Mouse (Mus musculus) splenic B cell, adult 2 months (primary cell): ENCODE data around the gene Polk.

Source experiments
- DNase-seq: peaks from one replicate; pipeline ENCODE4 v3.0.0-alpha.2; 2011; ENCODE audit warnings: low read depth, low spot score
- H3K27me3 ChIP-seq: 2 replicates; pipeline ENCODE4 v1.6.1; 2012; ENCODE audit warnings: mild to moderate bottlenecking, low read length, moderate library complexity, mixed read lengths; ENCODE audit not compliant: control insufficient read depth, poor library complexity, insufficient read depth, severe bottlenecking
- H3K36me3 ChIP-seq: 2 replicates; pipeline ENCODE4 v1.6.1; 2012; ENCODE audit warnings: mild to moderate bottlenecking, low read length, moderate library complexity, mixed read lengths; ENCODE audit not compliant: control insufficient read depth, poor library complexity, insufficient read depth, severe bottlenecking

Gene Polk

DNA sequence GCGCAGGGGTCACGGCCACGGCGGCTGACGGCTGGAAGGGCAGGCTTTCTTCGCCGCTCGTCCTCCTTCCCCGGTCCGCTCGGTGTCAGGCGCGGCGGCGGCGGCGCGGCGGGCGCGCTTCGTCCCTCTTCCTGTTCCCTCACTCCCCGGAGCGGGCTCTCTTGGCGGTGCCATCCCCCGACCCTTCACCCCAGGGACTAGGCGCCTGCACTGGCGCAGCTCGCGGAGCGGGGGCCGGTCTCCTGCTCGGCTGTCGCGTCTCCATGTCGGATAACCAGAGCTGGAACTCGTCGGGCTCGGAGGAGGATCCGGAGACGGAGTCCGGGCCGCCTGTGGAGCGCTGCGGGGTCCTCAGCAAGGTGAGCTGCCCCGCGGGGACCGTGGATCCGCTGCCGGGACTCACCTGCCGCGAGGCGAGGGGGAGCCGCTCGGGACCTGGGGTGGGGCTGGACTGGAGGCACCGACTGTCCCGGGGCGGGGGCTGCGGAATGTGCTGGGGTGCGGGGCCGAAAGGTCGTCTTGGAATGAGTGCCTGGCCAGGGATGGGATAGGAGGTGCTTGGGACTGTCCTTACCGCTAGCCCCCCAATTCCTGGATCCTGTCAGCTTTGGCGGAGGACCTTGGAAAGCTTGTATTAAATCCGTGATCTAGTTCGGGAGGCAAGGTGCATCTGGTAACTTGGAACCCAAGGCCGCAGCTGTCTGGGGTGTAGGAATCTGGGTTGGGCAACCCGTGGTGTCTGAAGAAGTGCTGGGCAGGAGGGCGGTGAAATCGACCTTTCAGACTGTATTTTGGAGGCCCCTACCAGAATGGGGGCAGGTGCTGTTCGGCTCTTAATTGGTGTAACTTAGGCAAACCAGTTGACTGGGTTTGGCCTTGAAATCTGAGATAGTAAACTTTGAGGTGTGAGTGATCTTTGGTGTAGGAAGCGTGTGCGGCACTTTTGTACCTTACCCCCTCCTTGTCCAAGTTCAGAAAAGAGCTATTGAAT is 817 bp upstream of the Polk start:
- peak; percentile 12 for DNase-seq
- no peaks in the 10 kb centered on the region for H3K27me3 ChIP-seq
- no peaks in the 10 kb centered on the region for H3K36me3 ChIP-seq

DNA sequence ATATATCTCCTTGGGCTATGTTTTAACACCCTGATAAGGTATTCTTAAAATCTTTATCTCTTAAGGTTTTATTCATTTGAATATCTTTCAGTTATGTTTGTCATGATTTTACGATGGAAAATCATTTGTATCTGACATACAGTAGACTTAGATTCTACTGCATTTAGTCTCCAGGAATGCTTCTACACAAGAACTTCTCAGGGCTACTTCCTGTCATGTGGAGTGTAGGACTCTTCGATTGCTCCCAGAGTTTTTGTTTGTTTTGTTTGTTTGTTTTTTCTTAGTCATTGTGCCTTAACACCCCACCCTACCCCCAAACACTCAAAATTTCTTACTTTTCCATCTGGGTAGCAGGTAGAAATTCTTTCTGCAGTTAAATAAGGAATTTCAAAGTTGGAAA is 998 bp downstream of the Polk start:
- H3K27me3 ChIP-seq: no peaks in the 10 kb centered on the region
- H3K36me3 ChIP-seq: no peaks in the 10 kb centered on the region
- DNase-seq: no peak

DNA sequence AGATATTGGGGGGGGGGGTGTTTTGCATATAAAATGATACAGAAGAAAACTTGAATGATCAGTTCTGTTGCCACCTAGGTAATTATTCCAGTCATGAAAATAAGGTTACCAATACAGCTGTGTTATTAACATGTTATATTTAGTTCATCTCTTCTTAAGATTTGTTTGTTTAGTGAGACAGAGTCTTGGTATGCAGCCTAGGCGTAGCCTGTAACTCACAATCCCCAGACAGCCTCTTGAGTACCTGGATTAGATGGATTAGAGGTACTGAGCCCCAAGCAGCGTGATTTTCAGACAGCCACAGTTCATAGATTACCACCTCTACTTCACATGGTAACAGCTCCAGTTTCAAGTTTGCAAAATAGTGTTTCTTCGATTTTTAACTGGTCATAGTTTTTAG is 4.3 kb downstream of the Polk start:
- Histone ChIP-seq H3K36me3 (no peaks in the 10 kb centered on the region), H3K27me3 (no peaks in the 10 kb centered on the region)
- DNase-seq: no peak

DNA sequence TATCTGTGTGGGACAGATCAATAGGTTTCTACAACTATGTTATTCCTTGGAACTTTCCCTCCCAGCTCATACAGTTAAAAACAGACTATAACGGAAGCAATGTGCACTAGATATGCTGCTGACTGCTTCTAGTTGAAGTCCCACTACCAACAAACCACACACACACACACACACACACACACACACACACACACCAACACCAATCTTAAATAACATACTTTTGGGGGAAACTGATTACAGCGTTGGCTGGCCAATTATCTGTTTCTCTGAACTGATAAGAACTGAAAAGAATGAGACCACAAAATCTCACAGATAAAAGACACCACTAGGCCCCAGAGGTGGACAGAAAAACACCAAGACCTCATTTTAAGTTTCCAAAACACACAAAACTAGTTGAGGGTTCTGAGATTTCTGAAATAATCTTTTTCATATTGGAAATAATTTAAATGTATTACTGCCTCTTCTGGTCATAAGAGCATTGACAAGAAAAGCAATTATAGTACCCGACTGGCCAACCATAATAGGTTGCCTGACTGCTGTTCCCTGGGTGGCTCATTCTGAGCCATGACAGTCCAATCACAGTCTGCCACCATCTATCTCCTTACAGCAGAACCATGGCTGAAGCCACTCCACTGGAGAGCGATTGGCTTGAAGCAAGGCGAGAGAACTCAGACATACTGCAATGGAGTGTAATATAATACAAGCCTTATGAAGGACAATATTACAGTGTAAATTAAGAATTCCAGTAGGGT is 5.4 kb downstream of the Polk start:
- H3K36me3 ChIP-seq: no peaks in the 10 kb centered on the region

DNA sequence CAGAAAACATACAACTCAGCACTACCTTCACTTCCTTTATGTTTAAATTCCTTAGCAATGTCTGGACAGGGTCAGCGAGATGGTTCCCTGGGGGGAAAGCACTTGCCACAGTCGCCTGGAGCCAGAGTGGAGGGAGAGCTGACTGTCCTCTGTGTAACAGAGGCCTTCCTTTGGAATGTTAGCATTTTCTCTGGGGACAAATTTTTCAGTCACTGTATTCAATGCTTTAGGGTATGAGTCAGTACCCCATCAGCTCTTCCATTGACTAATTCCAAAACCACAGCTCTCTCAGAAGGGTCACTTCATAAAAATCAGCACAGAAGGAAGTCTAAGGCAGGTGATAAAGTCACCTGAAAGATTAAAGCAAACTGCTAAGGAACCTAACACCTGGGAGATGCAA is 8.6 kb downstream of the Polk start:
- H3K27me3 ChIP-seq: no peaks in the 10 kb centered on the region
- no peak for DNase-seq
- no peaks in the 10 kb centered on the region for H3K36me3 ChIP-seq

More for the DNA sequence above, 5.4 kb downstream of the Polk start:
- no peaks in the 10 kb centered on the region for H3K27me3 ChIP-seq
- no peak for DNase-seq

DNA sequence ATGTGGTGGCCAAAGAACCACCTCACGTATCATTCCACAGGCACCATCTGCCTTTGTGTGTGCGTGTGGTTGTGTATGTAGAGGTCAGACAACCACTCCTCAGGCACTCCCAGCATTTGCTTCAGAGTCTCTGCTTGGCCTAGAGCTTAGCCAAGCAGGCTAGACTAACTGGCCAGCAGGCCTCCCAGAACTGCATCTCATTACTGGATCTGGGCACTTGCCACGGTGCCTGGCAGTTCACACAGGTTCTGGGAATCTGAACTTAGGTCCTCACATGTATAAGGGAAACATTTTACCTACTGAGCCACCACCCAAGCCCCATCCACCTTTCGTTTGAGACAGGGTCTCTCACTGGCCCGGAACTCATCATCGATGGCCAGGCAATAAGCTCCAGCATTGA is 10.2 kb downstream of the Polk start:
- Histone ChIP-seq H3K27me3 (no peaks in the 10 kb centered on the region), H3K36me3 (no peaks in the 10 kb centered on the region)
- no peak for DNase-seq

DNA sequence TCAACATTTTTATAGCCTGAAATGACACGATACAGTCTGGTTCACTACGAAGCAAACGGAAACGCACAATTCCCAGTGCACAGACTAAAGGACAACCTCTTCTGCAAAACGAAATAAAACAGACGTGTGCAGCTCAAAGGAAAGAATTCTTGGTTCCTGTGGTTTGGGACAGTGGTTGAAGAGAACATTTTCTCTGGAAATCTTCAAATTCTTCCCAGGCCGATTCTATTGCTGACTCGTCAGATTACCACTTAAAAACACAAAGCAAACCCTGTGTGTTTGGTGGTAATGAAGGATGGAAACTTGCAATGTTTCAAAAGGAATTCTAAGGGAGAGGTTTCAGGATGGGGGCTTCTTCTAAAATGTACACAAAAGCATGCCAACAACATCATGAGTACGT is 12.3 kb downstream of the Polk start:
- DNase-seq: no peak
- H3K36me3 ChIP-seq: no peaks in the 10 kb centered on the region
- no peaks in the 10 kb centered on the region for H3K27me3 ChIP-seq

DNA sequence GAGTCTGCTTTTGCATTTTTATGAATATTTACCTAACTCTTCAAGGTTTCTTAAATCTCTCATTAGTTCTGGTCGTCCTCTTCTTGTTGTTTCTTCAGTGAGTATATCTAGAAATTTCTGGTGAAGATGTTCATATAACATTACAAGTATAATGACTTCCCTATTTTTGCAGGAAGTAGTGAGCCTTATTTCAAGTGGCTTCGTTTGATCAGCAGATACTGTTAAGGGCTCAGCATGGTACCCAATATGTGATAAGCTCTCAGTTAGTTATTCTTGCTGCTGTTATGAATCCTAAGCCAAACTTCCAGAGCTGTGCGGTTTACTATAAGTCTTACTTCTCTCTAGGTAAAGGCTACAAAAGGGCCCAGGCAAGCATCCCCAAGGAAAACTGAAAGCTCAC is 12.8 kb downstream of the Polk start:
- Histone ChIP-seq H3K27me3 (no peaks in the 10 kb centered on the region), H3K36me3 (no peaks in the 10 kb centered on the region)
- no peak for DNase-seq

DNA sequence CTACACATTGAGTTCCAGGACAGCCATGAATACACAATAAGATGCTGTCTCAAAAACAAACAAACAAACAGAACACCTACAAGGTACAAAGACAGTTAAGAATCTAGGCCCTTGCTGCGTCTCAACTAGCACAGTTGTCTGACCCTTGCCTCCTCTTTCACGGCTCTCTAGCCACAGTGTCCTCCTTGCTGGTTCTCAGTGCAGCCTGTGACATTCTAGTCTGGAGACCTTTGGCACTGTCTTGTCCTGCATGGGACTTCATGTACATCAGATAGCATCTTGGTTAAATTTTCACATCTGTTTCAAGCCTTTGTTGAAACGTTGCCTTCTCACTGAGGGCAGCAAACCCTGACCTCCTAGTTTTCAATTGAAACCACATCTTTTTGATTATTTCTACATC is 13.6 kb downstream of the Polk start:
- H3K36me3 ChIP-seq: no peaks in the 10 kb centered on the region
- H3K27me3 ChIP-seq: no peaks in the 10 kb centered on the region
- DNase-seq: no peak

DNA sequence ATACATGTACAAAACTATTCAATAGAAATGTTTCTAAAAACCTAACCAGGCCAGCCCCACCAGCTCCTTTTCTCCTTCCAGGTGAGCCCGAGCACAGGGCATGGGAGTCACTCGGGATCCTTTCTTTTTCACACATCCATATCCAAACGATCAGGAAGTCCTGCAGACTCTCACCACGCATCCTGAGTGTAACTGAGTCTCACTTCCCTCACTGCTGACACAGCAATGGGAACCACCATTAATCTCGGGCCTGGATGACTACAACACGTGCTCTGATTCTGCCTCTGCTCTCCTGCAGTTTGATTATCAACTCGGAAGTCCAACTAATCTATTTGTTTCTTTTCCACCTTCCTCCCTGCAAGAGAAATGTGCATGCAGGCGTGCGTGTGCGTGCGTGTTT is 14.5 kb downstream of the Polk start:
- DNase-seq: no peak
- no peaks in the 10 kb centered on the region for H3K36me3 ChIP-seq
- no peaks in the 10 kb centered on the region for H3K27me3 ChIP-seq

DNA sequence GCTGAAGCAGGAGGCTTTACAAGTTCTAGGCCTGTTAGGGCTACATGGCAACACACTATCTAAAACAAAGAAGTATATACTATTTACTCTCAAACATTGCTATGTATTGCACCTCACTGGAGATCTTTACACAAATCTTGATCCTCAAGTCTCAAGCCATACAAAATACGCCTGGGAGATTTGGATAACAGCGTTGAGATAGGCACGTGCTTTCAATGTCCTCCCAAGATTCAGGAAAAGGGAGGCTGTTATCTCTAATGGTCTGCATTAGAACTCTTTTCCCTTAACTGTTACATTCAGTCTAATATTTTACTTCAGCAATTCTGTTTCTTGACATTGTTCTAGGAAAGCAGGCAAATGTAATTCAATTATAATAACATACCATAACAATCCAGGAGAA is 15.4 kb downstream of the Polk start:
- DNase-seq: no peak
- Histone ChIP-seq H3K27me3 (no peaks in the 10 kb centered on the region), H3K36me3 (no peaks in the 10 kb centered on the region)

DNA sequence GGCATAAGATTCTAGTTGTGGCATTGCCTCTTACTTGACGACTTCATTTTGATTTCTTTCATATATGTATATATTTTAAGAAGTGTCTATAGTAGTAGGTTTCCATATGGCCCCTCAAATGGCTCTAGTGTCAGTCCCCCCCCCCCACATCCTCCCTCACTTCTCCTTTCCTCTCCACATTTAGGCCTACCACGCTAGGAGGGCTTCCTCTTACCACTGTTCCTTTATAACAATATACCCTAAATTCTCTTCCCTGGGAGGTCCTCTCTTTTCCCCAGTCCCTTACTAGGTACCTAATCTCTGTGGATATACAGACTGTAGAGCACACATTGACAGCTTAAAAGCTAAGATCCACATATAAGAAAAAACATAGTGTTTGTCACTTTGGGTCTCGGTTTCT is 21.1 kb downstream of the Polk start:
- peaks cover 1% of the 10 kb centered on the region; the same call in 1 of the 2 replicates for H3K36me3 ChIP-seq
- DNase-seq: no peak
- no peaks in the 10 kb centered on the region for H3K27me3 ChIP-seq

DNA sequence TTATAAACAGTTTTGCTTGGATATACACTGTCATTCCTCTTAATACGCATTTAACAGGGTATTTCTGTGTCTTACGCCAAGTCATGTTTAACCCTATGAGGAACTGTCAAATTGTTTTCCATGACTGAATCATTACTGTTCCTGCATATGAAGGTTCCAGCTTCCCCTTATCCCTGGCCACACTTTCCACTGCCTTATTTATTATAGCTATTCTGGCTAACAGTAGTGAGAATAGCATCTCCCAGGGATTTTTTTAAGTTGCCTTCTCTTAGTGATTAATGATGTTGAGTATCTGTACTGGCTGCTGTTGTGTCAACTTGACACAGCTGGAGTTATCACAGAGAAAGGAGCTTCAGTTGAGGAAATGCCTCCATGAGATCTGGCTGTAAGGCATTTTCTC is 25.0 kb downstream of the Polk start:
- H3K27me3 ChIP-seq: no peaks in the 10 kb centered on the region

DNA sequence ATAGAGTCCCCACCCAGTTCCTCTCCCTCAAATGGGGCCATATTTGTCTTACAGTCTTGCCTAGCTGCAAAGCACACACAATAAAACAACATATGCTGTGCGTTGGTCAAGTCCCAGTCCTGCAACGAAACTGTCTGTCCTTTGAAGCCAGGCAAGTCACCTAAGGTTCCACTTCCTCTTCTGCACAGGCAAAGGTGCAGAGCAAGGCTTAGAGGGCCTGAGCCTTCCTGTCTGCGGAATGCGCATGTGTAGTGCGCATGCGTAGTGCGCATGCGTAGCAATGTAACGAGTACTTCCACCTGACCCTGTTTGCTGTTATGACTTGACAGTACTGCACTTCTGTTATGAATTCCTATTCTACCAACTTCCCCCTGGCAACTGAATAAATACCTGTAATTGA is 26.1 kb downstream of the Polk start:
- Histone ChIP-seq H3K27me3 (no peaks in the 10 kb centered on the region), H3K36me3 (peaks cover 2% of the 10 kb centered on the region; the same call in 1 of the 2 replicates)
- DNase-seq: peak; percentile 56

More for the DNA sequence above, 25.0 kb downstream of the Polk start:
- DNase-seq: no peak
- H3K36me3 ChIP-seq: peaks cover 2% of the 10 kb centered on the region; the same call in 1 of the 2 replicates
